Mouse (Mus musculus): ENCODE data around the gene Enah. TPM values are rescaled to one million over a fixed set of nuclear protein-coding genes. Genes with fewer than 3 reads are reported as not detected.
A peak's percentile ranks its signal among the peaks of the same experiment; 100 is the strongest.

The Enah gene
- polyA plus RNA-seq, 1 experiment from 2014 or later: 14.8 TPM

GRCm38 (mm10) chr1:181873086-181873920, 146.5 kb downstream of the Enah start:
- 58% methylated on average over 9 of the region's 9 CpGs for WGBS
- Histone ChIP-seq H3K9me3 (no peaks in the 10 kb centered on the region), H3K4me1 (peaks cover 4% of the 10 kb centered on the region; the same call in 1 of the 2 replicates), H3K9ac (no peak overlapping the region), H3K27ac (replicated peaks) (no peak overlapping the region), H3K36me3 (no peaks in the 10 kb centered on the region), H3K4me3 (no peak overlapping the region), H3K4me2 (no peak overlapping the region), H3K27me3 (replicated peaks) (no peaks in the 10 kb centered on the region)
- ATAC-seq (ENCODE audit: extremely low read depth, insufficient number of reproducible peaks, low FRiP score, low TSS enrichment): no peak

DNA sequence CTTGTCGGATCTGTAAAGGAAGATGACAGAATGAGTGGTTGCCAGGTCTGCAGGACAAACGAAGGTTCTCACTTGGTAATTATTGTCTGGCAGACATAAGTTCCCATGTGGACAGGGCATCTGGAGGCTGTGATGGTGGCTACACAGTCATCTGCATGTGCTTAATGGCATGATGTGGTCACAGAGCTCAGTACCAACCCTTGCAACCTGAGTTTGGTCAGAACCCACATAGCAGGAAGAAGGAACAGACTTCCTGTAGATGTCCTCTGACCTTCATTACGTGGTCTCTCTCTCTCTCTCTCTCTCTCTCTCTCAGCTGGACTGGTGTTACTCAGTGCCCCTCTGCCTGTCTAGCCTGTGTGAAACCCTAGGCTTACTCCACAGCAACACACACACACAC, 147.2 kb downstream of the Enah start:
- WGBS: 56% methylated on average over 3 of the region's 3 CpGs
- H3K27ac ChIP-seq (replicated peaks): no peak overlapping the region
- no peaks in the 10 kb centered on the region for H3K36me3 ChIP-seq
- no peak overlapping the region for H3K4me3 ChIP-seq
- no peaks in the 10 kb centered on the region for H3K27me3 ChIP-seq (replicated peaks)
- no peak overlapping the region for H3K9ac ChIP-seq
- H3K9me3 ChIP-seq: no peaks in the 10 kb centered on the region
- ATAC-seq (ENCODE audit: extremely low read depth, insufficient number of reproducible peaks, low FRiP score, low TSS enrichment): no peak
- no peak overlapping the region for H3K4me2 ChIP-seq
- peaks cover 4% of the 10 kb centered on the region; the same call in 1 of the 2 replicates for H3K4me1 ChIP-seq

- H3K9ac ChIP-seq: no peak overlapping the region
- 83% methylated on average over 6 of the region's 6 CpGs for WGBS
- no peak overlapping the region for H3K4me2 ChIP-seq
- no peaks in the 10 kb centered on the region for H3K36me3 ChIP-seq
- H3K27me3 ChIP-seq (replicated peaks): peaks cover 13% of the 10 kb centered on the region
- no peak for ATAC-seq (ENCODE audit: extremely low read depth, insufficient number of reproducible peaks, low FRiP score, low TSS enrichment)
- H3K9me3 ChIP-seq: no peaks in the 10 kb centered on the region
- no peak overlapping the region for H3K27ac ChIP-seq (replicated peaks)
- no peak overlapping the region for H3K4me3 ChIP-seq
- H3K4me1 ChIP-seq: 0 out of 2 replicates have a peak, but pooled peaks cover 4% of the 10 kb centered on the region
Measured at GRCm38 (mm10) chr1:181866429-181867280, 153.1 kb downstream of the Enah start.

DNA sequence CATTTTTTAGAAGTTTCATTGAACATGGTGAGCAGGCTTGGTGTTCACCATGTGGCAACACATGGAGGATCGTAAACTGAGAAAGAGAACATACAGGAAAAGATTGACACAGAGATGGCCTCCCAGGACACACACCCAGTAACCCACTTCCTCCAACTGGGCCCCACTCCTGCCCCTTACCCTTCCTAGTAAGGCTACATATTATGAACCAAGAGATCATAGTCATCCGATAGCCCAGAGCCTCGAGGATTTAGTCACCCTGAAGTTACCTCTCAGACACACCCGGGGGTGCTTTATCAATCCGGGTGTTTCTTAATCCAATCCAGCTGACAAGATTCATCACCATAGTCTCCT, 153.9 kb downstream of the Enah start:
- Histone ChIP-seq H3K4me1 (peaks cover 4% of the 10 kb centered on the region; the same call in 1 of the 2 replicates), H3K36me3 (no peaks in the 10 kb centered on the region), H3K4me2 (no peak overlapping the region), H3K9me3 (no peaks in the 10 kb centered on the region), H3K27me3 (replicated peaks) (peaks cover 13% of the 10 kb centered on the region), H3K27ac (replicated peaks) (no peak overlapping the region), H3K4me3 (no peak overlapping the region), H3K9ac (no peak overlapping the region)
- no peak for ATAC-seq (ENCODE audit: extremely low read depth, insufficient number of reproducible peaks, low FRiP score, low TSS enrichment)
- 65% methylated on average over 5 of the region's 5 CpGs for WGBS

- Histone ChIP-seq H3K4me1 (peaks cover 9% of the 10 kb centered on the region), H3K9me3 (no peaks in the 10 kb centered on the region), H3K4me2 (no peak overlapping the region), H3K36me3 (no peaks in the 10 kb centered on the region), H3K9ac (no peak overlapping the region), H3K4me3 (no peak overlapping the region), H3K27me3 (replicated peaks) (peaks cover 13% of the 10 kb centered on the region), H3K27ac (replicated peaks) (no peak overlapping the region)
- no peak for ATAC-seq (ENCODE audit: extremely low read depth, insufficient number of reproducible peaks, low FRiP score, low TSS enrichment)
- WGBS: 66% methylated on average over 11 of the region's 11 CpGs
Measured at GRCm38 (mm10) chr1:181864971-181865862, 154.6 kb downstream of the Enah start.

DNA sequence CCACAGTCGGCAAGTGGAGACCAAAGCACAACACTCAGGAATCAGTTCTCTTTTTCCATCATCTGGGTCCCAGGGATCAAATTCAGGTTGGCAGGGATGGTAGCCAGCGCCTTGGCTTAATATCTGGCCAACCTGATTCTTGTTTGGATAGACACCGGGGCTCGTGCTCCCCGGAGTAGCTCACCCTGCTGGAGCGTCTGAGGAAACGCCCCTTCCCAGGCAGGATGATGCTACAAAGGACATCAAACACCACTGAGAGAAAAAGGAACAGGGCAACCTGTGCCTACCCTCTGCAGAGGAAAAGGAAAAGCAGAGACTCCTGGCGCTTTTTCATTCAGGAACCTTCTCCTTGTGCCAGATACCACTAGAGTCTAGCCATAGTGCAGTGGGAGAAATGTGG, 156.4 kb downstream of the Enah start:
- no peak overlapping the region for H3K27ac ChIP-seq (replicated peaks)
- WGBS: 32% methylated on average over 8 of the region's 8 CpGs
- H3K9me3 ChIP-seq: no peaks in the 10 kb centered on the region
- no peak overlapping the region for H3K9ac ChIP-seq
- H3K36me3 ChIP-seq: no peaks in the 10 kb centered on the region
- ATAC-seq (ENCODE audit: extremely low read depth, insufficient number of reproducible peaks, low FRiP score, low TSS enrichment): no peak
- H3K27me3 ChIP-seq (replicated peaks): peaks cover 13% of the 10 kb centered on the region
- no peak overlapping the region for H3K4me2 ChIP-seq
- no peak overlapping the region for H3K4me3 ChIP-seq
- peaks cover 9% of the 10 kb centered on the region for H3K4me1 ChIP-seq

DNA sequence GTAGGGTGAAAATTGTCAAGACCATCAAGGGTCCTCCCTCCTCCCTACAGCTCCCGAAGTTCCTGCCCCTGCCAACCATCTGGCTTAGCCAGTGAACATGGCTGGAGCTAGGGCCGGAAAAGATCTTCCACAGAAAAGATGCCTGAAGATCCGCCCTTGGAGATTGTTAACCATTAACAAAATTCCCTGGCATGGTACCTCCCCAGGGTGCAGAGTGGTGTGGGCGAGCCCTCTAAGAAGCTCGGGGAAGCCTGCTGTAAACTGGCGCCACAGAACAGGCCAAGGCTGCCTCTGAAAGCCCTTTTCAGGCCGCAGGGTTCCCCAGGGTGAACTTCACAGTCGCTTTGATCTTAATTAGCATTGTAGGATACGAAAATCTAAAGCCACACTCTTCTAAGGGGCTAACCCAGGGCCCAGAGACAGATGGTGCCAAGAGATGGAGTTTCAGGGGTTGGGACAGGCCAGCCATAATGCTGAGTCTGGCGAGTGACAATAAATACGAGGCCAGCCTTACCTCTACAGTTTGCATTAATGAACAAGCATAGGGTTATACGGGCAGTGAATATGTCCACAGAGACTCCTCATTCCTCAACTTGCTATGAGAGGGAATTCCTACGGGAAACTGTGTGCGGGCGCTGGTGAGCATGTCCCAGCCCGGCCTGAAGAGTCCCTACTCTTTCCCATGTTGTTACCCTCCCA, 157.0 kb downstream of the Enah start:
- WGBS: 55% methylated on average over 16 of the region's 16 CpGs
- no peaks in the 10 kb centered on the region for H3K9me3 ChIP-seq
- H3K27me3 ChIP-seq (replicated peaks): peaks cover 13% of the 10 kb centered on the region
- H3K4me3 ChIP-seq: no peak overlapping the region
- H3K9ac ChIP-seq: no peak overlapping the region
- H3K27ac ChIP-seq (replicated peaks): no peak overlapping the region
- no peak for ATAC-seq (ENCODE audit: extremely low read depth, insufficient number of reproducible peaks, low FRiP score, low TSS enrichment)
- H3K36me3 ChIP-seq: no peaks in the 10 kb centered on the region
- no peak overlapping the region for H3K4me2 ChIP-seq
- peaks cover 9% of the 10 kb centered on the region for H3K4me1 ChIP-seq

DNA sequence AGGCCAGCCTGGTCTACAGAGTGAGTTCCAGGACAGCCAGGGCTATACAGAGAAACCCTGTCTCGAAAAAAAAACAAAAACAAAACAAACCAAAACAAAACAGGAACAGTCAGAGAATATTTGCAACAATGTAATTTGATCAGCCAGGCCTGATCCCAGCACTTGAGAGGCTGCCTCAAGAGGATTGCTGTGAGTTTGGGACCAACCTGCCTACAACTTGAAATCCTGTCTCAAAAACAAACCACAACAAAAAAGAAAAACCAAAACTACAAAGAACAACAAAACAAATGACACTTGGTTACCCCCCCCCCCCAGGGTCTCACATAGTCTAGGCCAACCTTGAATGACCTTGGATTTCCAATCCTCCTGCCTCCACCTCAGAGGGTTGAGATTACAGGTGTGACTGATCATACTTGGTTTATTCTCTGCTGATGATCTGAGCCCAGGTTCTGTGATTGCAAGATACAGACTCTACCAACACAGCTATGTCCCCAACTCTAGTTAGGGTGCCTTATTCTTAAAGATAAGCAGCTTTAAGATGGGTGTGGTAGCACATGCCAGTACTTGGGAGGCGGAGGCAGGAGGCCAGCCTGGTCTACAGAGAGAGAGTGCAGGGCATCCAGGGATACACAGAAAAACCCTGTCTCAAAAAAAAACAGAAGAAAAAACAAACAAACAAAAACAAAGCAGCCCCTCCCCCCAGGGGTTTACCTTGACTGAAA, 158.4 kb downstream of the Enah start:
- Histone ChIP-seq H3K4me2 (no peak overlapping the region), H3K9ac (no peak overlapping the region), H3K27me3 (replicated peaks) (peaks cover 13% of the 10 kb centered on the region), H3K9me3 (no peaks in the 10 kb centered on the region), H3K27ac (replicated peaks) (peak overlapping the region; percentile 36; the same call in 1 of the 2 replicates), H3K4me1 (peaks cover 9% of the 10 kb centered on the region), H3K36me3 (no peaks in the 10 kb centered on the region), H3K4me3 (no peak overlapping the region)
- WGBS: 71% methylated on average over 2 of the region's 2 CpGs
- no peak for ATAC-seq (ENCODE audit: extremely low read depth, insufficient number of reproducible peaks, low FRiP score, low TSS enrichment)

- Histone ChIP-seq H3K27me3 (replicated peaks) (peaks cover 13% of the 10 kb centered on the region), H3K27ac (replicated peaks) (peak overlapping the region; percentile 36; the same call in 1 of the 2 replicates), H3K4me3 (no peak overlapping the region), H3K36me3 (no peaks in the 10 kb centered on the region), H3K9ac (no peak overlapping the region), H3K9me3 (no peaks in the 10 kb centered on the region), H3K4me1 (peaks cover 9% of the 10 kb centered on the region), H3K4me2 (no peak overlapping the region)
- 21% methylated on average over 5 of the region's 5 CpGs for WGBS
- peak; percentile 32; the same call in 1 of the 2 replicates for ATAC-seq (ENCODE audit: extremely low read depth, insufficient number of reproducible peaks, low FRiP score, low TSS enrichment)
Measured at GRCm38 (mm10) chr1:181860659-181861058, 159.1 kb downstream of the Enah start.

DNA sequence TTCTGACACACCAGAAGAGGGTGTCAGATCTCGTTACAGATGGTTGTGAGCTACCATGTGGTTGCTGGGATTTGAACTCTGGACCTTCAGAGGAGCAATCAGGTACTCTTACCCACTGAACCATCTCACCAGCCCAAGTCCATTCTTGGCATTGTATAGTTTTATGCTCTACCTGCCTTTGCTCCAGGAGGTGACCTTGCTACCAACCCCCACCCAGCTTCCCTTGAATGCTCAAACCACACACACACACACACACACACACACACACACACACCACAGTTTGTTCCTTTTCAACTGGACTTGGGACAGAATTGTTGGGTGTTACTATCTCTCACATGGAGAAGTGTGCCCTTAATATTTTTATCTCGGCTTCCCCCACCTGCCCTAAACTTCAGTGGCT, 163.5 kb downstream of the Enah start:
- WGBS: 70% methylated on average over 2 of the region's 2 CpGs
- Histone ChIP-seq H3K27me3 (replicated peaks) (no peaks in the 10 kb centered on the region), H3K36me3 (no peaks in the 10 kb centered on the region), H3K4me3 (no peak overlapping the region), H3K9me3 (no peaks in the 10 kb centered on the region), H3K4me1 (peaks cover 29% of the 10 kb centered on the region), H3K27ac (replicated peaks) (no peak overlapping the region), H3K4me2 (no peak overlapping the region), H3K9ac (no peak overlapping the region)
- ATAC-seq (ENCODE audit: extremely low read depth, insufficient number of reproducible peaks, low FRiP score, low TSS enrichment): no peak

All from heart, embryonic 13.5 days (tissue).